Mouse (Mus musculus) neural tube, embryonic 11.5 days (tissue): ENCODE measurements around the gene Trmt10a. TPM values are rescaled to one million over a fixed set of nuclear protein-coding genes. Genes with fewer than 3 reads are reported as not detected.

Experiments
- ATAC-seq: fragments of 200-750 bp; cut with Nextera tagmentation; 2 replicates; pipeline ENCODE4 v1.8.0; 2017; ENCODE audit warnings: moderate number of reproducible peaks, mild to moderate bottlenecking, moderate TSS enrichment, moderate library complexity; ENCODE audit not compliant: insufficient read depth, low FRiP score, low TSS enrichment
- DNase-seq: peaks from one replicate; pipeline ENCODE4 v3.0.0-alpha.2; 2015; ENCODE audit warnings: low spot score
- H3K27ac ChIP-seq: fragments of 300-500 bp; sonication (generic); 2 replicates; pipeline ENCODE4 v1.5.1; 2014; ENCODE audit warnings: low read depth, mild to moderate bottlenecking, low read length
- H3K27me3 ChIP-seq: fragments of 300-500 bp; sonication (generic); 2 replicates; pipeline ENCODE4 v1.6.1; 2014; ENCODE audit warnings: mild to moderate bottlenecking, low read length, mixed read lengths; ENCODE audit not compliant: control insufficient read depth, insufficient read depth
- H3K36me3 ChIP-seq: fragments of 300-500 bp; sonication (generic); 2 replicates; pipeline ENCODE4 v1.6.1; 2014; ENCODE audit warnings: mild to moderate bottlenecking, low read length, moderate library complexity, mixed read lengths; ENCODE audit not compliant: control insufficient read depth, insufficient read depth
- H3K4me1 ChIP-seq: fragments of 300-500 bp; sonication (generic); 2 replicates; pipeline ENCODE4 v1.6.1; 2014; ENCODE audit warnings: low read length, mixed read lengths; ENCODE audit not compliant: control insufficient read depth, insufficient read depth
- H3K4me2 ChIP-seq: fragments of 300-500 bp; sonication (generic); 2 replicates; pipeline ENCODE4 v1.6.1; 2014; ENCODE audit warnings: low read depth, mild to moderate bottlenecking, moderate library complexity
- H3K4me3 ChIP-seq: fragments of 300-500 bp; sonication (generic); 2 replicates; pipeline ENCODE4 v1.5.1; 2014; ENCODE audit warnings: low read depth, low read length
- H3K9ac ChIP-seq: fragments of 300-500 bp; sonication (generic); 2 replicates; pipeline ENCODE4 v1.6.1; 2014; ENCODE audit warnings: mild to moderate bottlenecking, low read length
- H3K9me3 ChIP-seq: fragments of 300-500 bp; sonication (generic); 2 replicates; pipeline ENCODE4 v1.6.1; 2016; ENCODE audit warnings: low read length; ENCODE audit not compliant: control insufficient read depth
- WGBS: fragments of 180-500 bp; shearing (Covaris S2); extraction: QIAGEN DNeasy Blood & Tissue Kit; methylation state at CpG from one replicate; pipeline ENCODE4 v1.1.7; 2014; 5-methylcytosine and 5-hydroxymethylcytosine counted together
- polyA plus RNA-seq: library from polyadenylated mRNA; unstranded; fragments of >200 nt; fragmentation: Nextera tagmentation; extraction: Ambion mirVana; gene quantifications from 2 replicates; pipeline ENCODE4 v1.2.1, GENCODE M21; 2014

Trmt10a gene
- polyA plus RNA-seq, 1 experiment from 2014 or later: 17.0 TPM

- H3K4me3 ChIP-seq: no peak overlapping the region
- no peak overlapping the region for H3K9ac ChIP-seq
- H3K4me2 ChIP-seq: no peak overlapping the region
- H3K27me3 ChIP-seq: no peaks in the 10 kb centered on the region
- 90% methylated on average over 19 of the region's 19 CpGs for WGBS
- H3K4me1 ChIP-seq: no peaks in the 10 kb centered on the region
- H3K36me3 ChIP-seq: no peaks in the 10 kb centered on the region
- H3K27ac ChIP-seq: no peak overlapping the region
- no peaks in the 10 kb centered on the region for H3K9me3 ChIP-seq
- ATAC-seq (no peak), DNase-seq (no peak)
Measured at GRCm38 (mm10) chr3:138110910-138111782, 32.1 kb upstream of the Trmt10a start.

- no peak for ATAC-seq
- Histone ChIP-seq H3K9me3 (no peaks in the 10 kb centered on the region), H3K27ac (no peak overlapping the region), H3K27me3 (no peaks in the 10 kb centered on the region), H3K4me3 (no peak overlapping the region), H3K4me1 (no peaks in the 10 kb centered on the region), H3K9ac (no peak overlapping the region), H3K36me3 (no peaks in the 10 kb centered on the region), H3K4me2 (no peak overlapping the region)
- 88% methylated on average over 17 of the region's 17 CpGs for WGBS
- DNase-seq: no peak
Measured at GRCm38 (mm10) chr3:138114106-138114505, 29.1 kb upstream of the Trmt10a start.

GRCm38 (mm10) chr3:138116871-138117270, 26.4 kb upstream of the Trmt10a start:
- no peak for DNase-seq
- H3K4me1 ChIP-seq: no peaks in the 10 kb centered on the region
- no peak overlapping the region for H3K4me2 ChIP-seq
- no peak for ATAC-seq
- no peak overlapping the region for H3K4me3 ChIP-seq
- H3K9ac ChIP-seq: no peak overlapping the region
- H3K36me3 ChIP-seq: no peaks in the 10 kb centered on the region
- no peaks in the 10 kb centered on the region for H3K27me3 ChIP-seq
- WGBS: 93% methylated on average over 4 of the region's 4 CpGs
- no peak overlapping the region for H3K27ac ChIP-seq
- H3K9me3 ChIP-seq: no peaks in the 10 kb centered on the region

- no peaks in the 10 kb centered on the region for H3K36me3 ChIP-seq
- H3K27ac ChIP-seq: no peak overlapping the region
- WGBS: 82% methylated on average over 6 of the region's 6 CpGs
- no peak overlapping the region for H3K4me3 ChIP-seq
- H3K9me3 ChIP-seq: no peaks in the 10 kb centered on the region
- H3K4me2 ChIP-seq: no peak overlapping the region
- ATAC-seq (no peak), DNase-seq (no peak)
- H3K27me3 ChIP-seq: no peaks in the 10 kb centered on the region
- H3K4me1 ChIP-seq: no peaks in the 10 kb centered on the region
- no peak overlapping the region for H3K9ac ChIP-seq
Measured at GRCm38 (mm10) chr3:138118392-138118791, 24.9 kb upstream of the Trmt10a start.

GRCm38 (mm10) chr3:138118831-138119230, 24.4 kb upstream of the Trmt10a start:
- H3K27me3 ChIP-seq: no peaks in the 10 kb centered on the region
- no peaks in the 10 kb centered on the region for H3K36me3 ChIP-seq
- no peak for ATAC-seq
- H3K9me3 ChIP-seq: no peaks in the 10 kb centered on the region
- no peak overlapping the region for H3K27ac ChIP-seq
- no peak overlapping the region for H3K4me2 ChIP-seq
- no peak overlapping the region for H3K9ac ChIP-seq
- no peak for DNase-seq
- H3K4me1 ChIP-seq: no peaks in the 10 kb centered on the region
- H3K4me3 ChIP-seq: no peak overlapping the region
- 80% methylated on average over 14 of the region's 14 CpGs for WGBS

- Histone ChIP-seq H3K4me1 (no peaks in the 10 kb centered on the region), H3K4me2 (no peak overlapping the region), H3K4me3 (no peak overlapping the region), H3K36me3 (no peaks in the 10 kb centered on the region), H3K9ac (no peak overlapping the region), H3K27ac (no peak overlapping the region), H3K27me3 (no peaks in the 10 kb centered on the region), H3K9me3 (no peaks in the 10 kb centered on the region)
- no peak for DNase-seq
- no peak for ATAC-seq
- WGBS: 95% methylated on average over 16 of the region's 16 CpGs
Measured at GRCm38 (mm10) chr3:138119444-138120105, 23.7 kb upstream of the Trmt10a start.

GRCm38 (mm10) chr3:138121461-138121860, 21.8 kb upstream of the Trmt10a start:
- H3K4me1 ChIP-seq: no peaks in the 10 kb centered on the region
- no peak overlapping the region for H3K9ac ChIP-seq
- H3K36me3 ChIP-seq: no peaks in the 10 kb centered on the region
- DNase-seq (no peak), ATAC-seq (no peak)
- no peak overlapping the region for H3K4me3 ChIP-seq
- no peaks in the 10 kb centered on the region for H3K9me3 ChIP-seq
- H3K27ac ChIP-seq: no peak overlapping the region
- H3K4me2 ChIP-seq: no peak overlapping the region
- H3K27me3 ChIP-seq: no peaks in the 10 kb centered on the region
- 89% methylated on average over 2 of the region's 2 CpGs for WGBS

- ATAC-seq (no peak), DNase-seq (no peak)
- Histone ChIP-seq H3K27ac (no peak overlapping the region), H3K4me3 (no peak overlapping the region), H3K36me3 (no peaks in the 10 kb centered on the region), H3K4me1 (no peaks in the 10 kb centered on the region), H3K4me2 (no peak overlapping the region), H3K9ac (no peak overlapping the region), H3K9me3 (no peaks in the 10 kb centered on the region), H3K27me3 (no peaks in the 10 kb centered on the region)
- 82% methylated on average over 10 of the region's 10 CpGs for WGBS
Measured at GRCm38 (mm10) chr3:138123842-138124241, 19.4 kb upstream of the Trmt10a start.

- no peak overlapping the region for H3K9ac ChIP-seq
- no peaks in the 10 kb centered on the region for H3K9me3 ChIP-seq
- no peaks in the 10 kb centered on the region for H3K36me3 ChIP-seq
- no peak overlapping the region for H3K27ac ChIP-seq
- no peak overlapping the region for H3K4me2 ChIP-seq
- WGBS: 88% methylated on average over 6 of the region's 6 CpGs
- DNase-seq (no peak), ATAC-seq (no peak)
- no peaks in the 10 kb centered on the region for H3K4me1 ChIP-seq
- no peak overlapping the region for H3K4me3 ChIP-seq
- no peaks in the 10 kb centered on the region for H3K27me3 ChIP-seq
Measured at GRCm38 (mm10) chr3:138129110-138129509, 14.1 kb upstream of the Trmt10a start.
